Mouse (Mus musculus) testis, adult 2 months (tissue): ENCODE data around the gene Enox1.

Experiments used
- CTCF ChIP-seq: fragments of 200-500 bp; IDR thresholded peaks from 2 replicates; pipeline ENCODE4 v1.5.1; 2012; ENCODE audit warnings: low read depth, mild to moderate bottlenecking, inconsistent platforms, low read length, moderate library complexity; ENCODE audit not compliant: control insufficient read depth, insufficient read depth, insufficient replicate concordance
- POLR2A ChIP-seq: fragments of 200-500 bp; IDR thresholded peaks from 2 replicates; pipeline ENCODE4 v1.6.1; 2012; ENCODE audit warnings: low read depth, mild to moderate bottlenecking, inconsistent platforms, low read length, moderate library complexity; ENCODE audit not compliant: control insufficient read depth

GRCm38 (mm10) chr14:77718814-77719213, 562.3 kb downstream of the Enox1 start:
- TF ChIP-seq CTCF, result no peak
- no peak for TF ChIP-seq POLR2A
